Mouse (Mus musculus): ENCODE data around the gene Nmu.
A peak's percentile ranks its signal among the peaks of the same experiment; 100 is the strongest.

Nmu gene

GRCm38 (mm10) chr5:76363453-76364104 lies at the start of gene Nmu:
Gene Nmu, minus strand, starts transcription at chr5:76363788.
- DNase-seq (ENCODE audit: low spot score) = no peak

- DNase-seq (ENCODE audit: low spot score) = no peak
Observed at GRCm38 (mm10) chr5:76411697-76412096, 48.1 kb upstream of the Nmu start.

- DNase-seq (ENCODE audit: low spot score) = no peak
Observed at GRCm38 (mm10) chr5:76394382-76394781, 30.8 kb upstream of the Nmu start.

DNA sequence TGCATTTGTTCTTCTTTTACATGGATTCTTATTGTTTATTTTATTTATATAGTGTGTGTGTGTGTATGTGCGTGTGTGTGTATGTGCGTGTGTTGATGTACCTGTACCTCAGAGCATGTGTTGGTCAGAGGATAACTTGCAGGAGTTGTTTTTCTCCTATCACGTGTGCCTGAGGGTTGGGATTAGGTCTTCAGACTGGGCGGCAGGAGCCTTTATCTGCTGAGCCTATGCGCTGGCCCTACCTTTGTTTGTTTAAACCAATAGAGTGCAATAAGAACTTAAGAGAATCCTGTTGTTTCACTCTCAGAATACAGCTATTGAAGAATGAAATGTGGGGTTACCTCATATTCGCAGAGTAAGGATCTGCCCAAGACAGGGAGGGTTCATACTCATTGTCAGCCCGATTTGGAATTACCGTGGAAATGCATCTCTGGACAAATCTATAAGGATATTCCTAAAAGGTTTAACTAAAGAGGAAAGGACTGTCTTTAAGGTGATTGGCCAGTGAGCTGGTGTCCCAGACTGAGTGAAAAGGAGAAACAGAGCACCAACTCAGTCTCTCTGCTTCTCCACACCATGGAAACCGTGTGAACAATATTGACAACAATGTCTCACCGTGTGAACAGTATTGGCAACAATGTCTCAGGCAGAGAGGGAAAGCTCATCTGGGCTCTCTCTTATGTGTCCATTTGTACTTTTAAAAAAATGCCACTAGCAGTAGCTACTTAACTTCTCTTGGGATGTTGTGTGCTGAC lies 25.6 kb upstream of the Nmu start:
- peak; percentile 18 for DNase-seq (ENCODE audit: low spot score)

- DNase-seq (ENCODE audit: low spot score) = no peak
Observed at GRCm38 (mm10) chr5:76388474-76388873, 24.9 kb upstream of the Nmu start.

DNA sequence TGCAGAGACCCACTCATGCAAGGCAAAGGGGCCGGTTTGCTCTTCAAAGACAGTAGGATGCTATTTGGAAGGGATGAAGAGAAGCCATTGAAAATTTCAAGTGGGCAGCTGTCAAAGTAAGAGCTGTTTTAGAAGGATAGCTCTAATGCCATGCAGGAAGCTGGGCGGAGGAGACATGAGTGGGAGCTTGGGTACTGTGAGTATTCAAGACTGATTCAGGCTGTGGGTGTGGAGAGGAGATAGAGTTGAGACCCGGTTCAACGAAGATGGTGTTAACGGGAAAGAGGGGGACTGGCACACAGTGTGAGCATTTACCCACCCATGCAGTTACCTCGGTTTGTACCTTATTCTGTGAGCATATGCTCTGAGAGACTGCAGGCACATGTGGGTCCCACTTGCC lies 20.1 kb upstream of the Nmu start:
- DNase-seq (ENCODE audit: low spot score) = no peak

DNA sequence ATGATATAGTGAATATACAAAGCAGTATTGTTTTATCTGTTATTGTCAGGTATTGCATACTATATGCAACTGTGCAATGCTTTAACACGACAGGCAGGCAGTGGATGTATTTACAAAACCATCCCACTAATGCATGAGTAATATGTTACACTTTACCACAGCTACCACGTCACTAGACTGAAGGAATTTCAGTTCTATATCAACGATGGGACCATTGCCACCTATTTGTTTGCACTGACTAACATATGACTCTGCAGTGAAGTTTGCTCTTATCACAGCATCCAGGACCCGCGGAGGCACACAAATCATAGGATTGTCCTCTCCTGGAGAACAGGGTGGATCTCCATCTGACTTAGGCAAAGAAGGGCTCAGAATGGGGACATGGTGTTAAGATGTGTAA lies 18.2 kb upstream of the Nmu start:
- DNase-seq (ENCODE audit: low spot score) = no peak

GRCm38 (mm10) chr5:76379216-76379615 lies 15.6 kb upstream of the Nmu start:
- DNase-seq (ENCODE audit: low spot score) = no peak

DNA sequence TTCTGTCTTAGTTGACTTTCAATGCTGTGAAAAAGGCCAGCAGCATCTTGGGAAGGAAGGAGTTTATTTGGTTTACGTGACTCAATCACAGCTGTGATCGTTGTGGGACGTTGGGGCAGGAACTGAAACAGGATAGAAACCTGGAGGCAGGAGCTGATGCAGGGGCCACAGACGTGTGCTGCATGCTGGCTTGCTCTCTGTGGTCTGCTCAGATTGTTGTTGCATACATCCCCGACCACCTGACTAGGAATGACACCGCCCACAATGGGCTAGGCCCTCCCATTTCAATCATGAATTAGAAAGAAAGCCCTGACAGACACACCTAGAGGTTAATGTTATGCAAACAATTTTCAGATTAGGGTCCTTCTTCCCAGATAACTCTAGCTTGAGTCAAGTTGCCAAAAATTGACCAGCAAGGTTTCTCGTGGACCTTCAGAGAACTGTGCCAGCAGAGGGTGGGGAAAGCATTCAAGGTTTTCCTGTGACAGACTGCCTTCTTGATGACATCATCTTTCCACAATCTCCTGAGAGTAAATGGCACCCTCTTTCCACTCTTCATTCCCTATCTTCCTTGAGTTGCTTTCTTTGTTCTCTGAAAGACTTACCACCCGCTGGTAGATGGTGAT lies 5.7 kb upstream of the Nmu start:
- no peak for DNase-seq (ENCODE audit: low spot score)

- no peak for DNase-seq (ENCODE audit: low spot score)
Observed at GRCm38 (mm10) chr5:76365406-76365805, 1.8 kb upstream of the Nmu start.

- DNase-seq (ENCODE audit: low spot score) = no peak
Observed at GRCm38 (mm10) chr5:76360786-76361185, 2.8 kb downstream of the Nmu start.

GRCm38 (mm10) chr5:76360057-76360456 lies 3.5 kb downstream of the Nmu start:
- DNase-seq (ENCODE audit: low spot score) = no peak

GRCm38 (mm10) chr5:76351953-76352611 lies 11.5 kb downstream of the Nmu start:
- no peak for DNase-seq (ENCODE audit: low spot score)

GRCm38 (mm10) chr5:76351537-76351936 lies 12.1 kb downstream of the Nmu start:
- no peak for DNase-seq (ENCODE audit: low spot score)

DNA sequence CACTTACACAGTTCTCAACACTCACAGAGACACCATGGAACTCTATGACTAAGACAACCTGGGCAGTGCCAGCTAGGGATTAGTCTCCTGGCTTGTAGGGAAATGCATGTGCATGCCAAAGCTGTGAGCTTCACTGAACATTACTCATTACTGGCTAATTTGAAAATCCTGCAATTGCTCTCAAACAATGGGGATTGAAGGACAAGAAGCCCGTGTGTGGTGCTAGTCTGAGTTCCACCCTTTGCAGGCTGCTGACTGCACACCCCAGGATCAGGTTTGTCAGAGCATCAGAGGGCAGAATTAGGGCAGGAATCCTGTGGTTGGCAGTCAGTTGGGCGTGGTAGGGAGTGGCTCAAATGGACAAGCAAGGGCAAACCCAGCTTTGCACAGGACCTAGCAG lies 17.5 kb downstream of the Nmu start:
- no peak for DNase-seq (ENCODE audit: low spot score)

GRCm38 (mm10) chr5:76340931-76341330 lies 22.7 kb downstream of the Nmu start:
- no peak for DNase-seq (ENCODE audit: low spot score)

GRCm38 (mm10) chr5:76337100-76337499 lies 26.5 kb downstream of the Nmu start:
- no peak for DNase-seq (ENCODE audit: low spot score)

GRCm38 (mm10) chr5:76333833-76334232 lies 29.8 kb downstream of the Nmu start:
- DNase-seq (ENCODE audit: low spot score) = no peak

DNA sequence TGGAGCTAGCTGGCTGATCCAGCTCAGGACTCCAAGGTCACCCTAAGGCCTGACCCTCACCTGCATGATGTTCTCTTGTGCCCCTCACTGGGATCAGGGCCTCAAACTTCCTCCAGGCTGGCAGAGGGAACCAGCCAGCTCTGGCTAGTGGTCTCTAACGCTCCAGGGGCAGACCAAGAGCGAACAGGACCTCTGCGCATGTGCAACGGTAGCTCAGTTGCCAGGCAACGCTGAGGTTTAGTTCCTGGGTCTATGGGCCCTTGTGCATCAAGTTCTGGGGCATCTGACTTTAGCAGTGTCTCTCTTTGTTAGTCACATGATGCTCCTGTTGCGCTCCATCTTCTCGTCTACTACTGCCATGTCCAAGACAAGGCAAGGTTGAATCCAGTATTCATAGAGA lies 32.6 kb downstream of the Nmu start, which contains the start of gene Pdcl2:
Pdcl2 (minus strand) TSS at position 204 of the 400 bp plus-strand sequence.
- no peak for DNase-seq (ENCODE audit: low spot score)

DNA sequence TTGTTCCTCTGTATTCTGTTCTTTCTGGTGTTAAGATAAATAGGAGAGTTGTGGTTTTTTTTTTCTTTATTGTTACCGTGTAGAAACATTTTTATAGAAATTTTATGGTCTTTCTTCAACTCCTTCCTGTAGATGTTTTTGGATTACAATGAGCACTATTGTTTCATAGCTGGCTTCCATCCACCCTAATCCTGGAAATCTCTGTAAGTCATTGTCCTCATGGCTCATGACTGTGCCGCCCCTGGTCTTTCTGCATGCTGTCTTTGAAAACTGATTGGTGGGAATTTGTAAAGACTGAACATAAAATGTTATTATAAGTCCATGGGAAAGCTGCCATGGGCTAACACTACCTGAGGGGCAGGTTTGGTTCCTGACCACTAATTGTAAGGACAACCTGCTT lies 36.3 kb downstream of the Nmu start:
- no peak for DNase-seq (ENCODE audit: low spot score)

DNA sequence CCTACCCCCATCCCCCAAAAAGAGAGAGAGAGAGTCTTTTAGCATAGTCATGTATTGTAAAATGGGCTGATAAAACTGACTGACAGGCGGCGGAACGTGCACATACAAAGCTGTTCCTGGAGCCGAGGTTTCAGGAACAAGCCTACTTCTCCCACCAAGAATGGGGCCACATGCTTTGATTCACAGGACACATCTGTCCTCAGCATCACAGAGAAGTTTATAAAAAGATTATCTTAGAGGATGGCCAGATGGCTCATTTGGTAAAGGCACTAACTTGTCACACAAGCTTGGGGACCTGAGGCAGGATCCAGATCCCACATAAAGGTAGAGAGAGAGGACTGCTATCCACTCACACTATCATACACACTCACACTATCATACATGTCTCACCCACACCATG lies 38.5 kb downstream of the Nmu start:
- DNase-seq (ENCODE audit: low spot score) = no peak
